Mouse (Mus musculus) ES-E14 (cell line): ENCODE results near the gene Rundc1.
"Not testable (repeated sequence)": the region's sequence is repeated elsewhere in the genome, so short reads cannot be mapped to it uniquely, and the experiment has no call there.

Experiments used
- HCFC1 ChIP-seq: IDR thresholded peaks from 2 replicates; pipeline ENCODE4 v1.6.1; 2012; ENCODE audit warnings: low read length, inconsistent platforms, borderline replicate concordance; ENCODE audit not compliant: insufficient read depth
- MAFK ChIP-seq: IDR thresholded peaks from 2 replicates; pipeline ENCODE4 v1.6.1; 2014; ENCODE audit warnings: mild to moderate bottlenecking, low read depth, low read length, inconsistent platforms; ENCODE audit not compliant: insufficient read depth
- ZC3H11A ChIP-seq: IDR thresholded peaks from 2 replicates; pipeline ENCODE4 v1.6.1; 2012; ENCODE audit warnings: low read depth, mild to moderate bottlenecking, inconsistent platforms, low read length, borderline replicate concordance
- ZNF384 ChIP-seq: IDR thresholded peaks from 2 replicates; pipeline ENCODE4 v1.6.1; 2012; ENCODE audit warnings: low read depth, low read length, inconsistent platforms

- TF ChIP-seq ZC3H11A, HCFC1, MAFK, ZNF384: not testable (repeated sequence)
These were observed 13.1 kb downstream of the Rundc1 start for GRCm38 (mm10) chr11:101438006-101438405.
